Mouse (Mus musculus) thymus, adult 18-20 months (tissue): ENCODE data around the gene Tle4.

Experiments used
- DNase-seq, 2 experiments: peaks; one replicate each; pipeline ENCODE4 v3.0.0; 2022; ENCODE audit warnings: mixed read lengths in 2 of 2

The Tle4 gene

GRCm38 (mm10) chr19:14449738-14450137 lies 148.1 kb downstream of the Tle4 start:
- DNase-seq, result peak in 1 of 2 experiments; percentile 10

GRCm38 (mm10) chr19:14448586-14448985 lies 149.3 kb downstream of the Tle4 start:
- no peak for DNase-seq

- DNase-seq, result no peak
These were observed 150.4 kb downstream of the Tle4 start for GRCm38 (mm10) chr19:14447474-14447873.

GRCm38 (mm10) chr19:14441861-14442260 lies 156.0 kb downstream of the Tle4 start:
- no peak for DNase-seq

- DNase-seq, result no peak
These were observed 160.6 kb downstream of the Tle4 start for GRCm38 (mm10) chr19:14437226-14437625.

GRCm38 (mm10) chr19:14436567-14436966 lies 161.3 kb downstream of the Tle4 start:
- DNase-seq, result no peak

- no peak for DNase-seq
These were observed 162.0 kb downstream of the Tle4 start for GRCm38 (mm10) chr19:14435681-14436376.

- DNase-seq, result no peak
These were observed 164.0 kb downstream of the Tle4 start for GRCm38 (mm10) chr19:14433900-14434299.

GRCm38 (mm10) chr19:14432436-14432835 lies 165.4 kb downstream of the Tle4 start:
- DNase-seq, result no peak

GRCm38 (mm10) chr19:14426920-14427319 lies 170.9 kb downstream of the Tle4 start:
- no peak for DNase-seq

GRCm38 (mm10) chr19:14426244-14426868 lies 171.5 kb downstream of the Tle4 start:
- no peak for DNase-seq

- no peak for DNase-seq
These were observed 172.7 kb downstream of the Tle4 start for GRCm38 (mm10) chr19:14425122-14425521.

GRCm38 (mm10) chr19:14424016-14424964 lies 173.6 kb downstream of the Tle4 start:
- DNase-seq, result no peak

- DNase-seq, result no peak
These were observed 176.2 kb downstream of the Tle4 start for GRCm38 (mm10) chr19:14421691-14422090.

GRCm38 (mm10) chr19:14419886-14420285 lies 178.0 kb downstream of the Tle4 start:
- no peak for DNase-seq

GRCm38 (mm10) chr19:14416845-14417244 lies 181.0 kb downstream of the Tle4 start:
- DNase-seq, result no peak

GRCm38 (mm10) chr19:14415996-14416395 lies 181.9 kb downstream of the Tle4 start:
- DNase-seq, result no peak

GRCm38 (mm10) chr19:14414957-14415356 lies 182.9 kb downstream of the Tle4 start:
- no peak for DNase-seq

- DNase-seq, result no peak
These were observed 191.2 kb downstream of the Tle4 start for GRCm38 (mm10) chr19:14406603-14407002.
